Mouse (Mus musculus): ENCODE measurements around the gene B3gnt2. TPM values are rescaled to one million over a fixed set of nuclear protein-coding genes. Genes with fewer than 3 reads are reported as not detected.
A peak's percentile ranks its signal among the peaks of the same experiment; 100 is the strongest.

B3gnt2 gene
- total and polyA plus RNA-seq, 3 experiments: 36.8 to 66.4 TPM; not detected in 1

DNA sequence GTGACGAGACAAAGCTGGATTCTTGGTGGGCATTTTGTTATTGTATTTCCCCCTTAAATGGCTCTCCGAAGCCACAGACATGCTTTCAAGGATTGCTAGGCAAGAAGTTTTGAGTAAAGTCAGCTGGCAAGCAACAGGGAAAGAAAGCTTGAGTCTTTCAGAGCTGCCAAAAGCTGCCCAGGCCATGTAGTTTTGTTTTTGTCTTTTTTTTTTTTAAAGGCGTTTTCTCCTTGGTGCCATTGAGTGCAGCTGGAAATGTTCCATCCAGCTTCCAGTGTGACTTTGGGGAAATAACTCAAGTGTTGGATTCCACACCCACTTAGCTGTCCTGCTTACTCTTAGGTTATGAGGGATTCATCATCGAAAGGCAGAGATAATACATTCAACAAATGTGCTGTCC is 554 bp upstream of the B3gnt2 start:
- DNase-seq (ENCODE audit: low read depth, low spot score): no peak
- peaks cover 0 to 18% of the 10 kb centered on the region in 2 experiments; a peak in 2 of 4 replicates for H3K36me3 ChIP-seq (ENCODE audit: control insufficient read depth in 1 of 2, insufficient read depth in 2 of 2, low read length in 2 of 2)
- no peaks in the 10 kb centered on the region for H3K27me3 ChIP-seq (ENCODE audit: control insufficient read depth in 1 of 2, insufficient read depth in 2 of 2, low read length in 2 of 2)
- no peak overlapping the region; a peak in 1 of 4 replicates for H3K4me3 ChIP-seq (ENCODE audit: control insufficient read depth in 1 of 2, insufficient read depth in 1 of 2, low read depth in 2 of 2, low read length in 2 of 2)
- peaks cover 31% of the 10 kb centered on the region for H3K79me2 ChIP-seq (ENCODE audit: control insufficient read depth, insufficient read depth, low read length, poor library complexity)
- H3K4me1 ChIP-seq (ENCODE audit: control insufficient read depth in 1 of 2, insufficient read depth in 2 of 2, low read length in 2 of 2): peaks cover 13 to 18% of the 10 kb centered on the region in 2 experiments
- no peak overlapping the region for H3K27ac ChIP-seq (ENCODE audit: control insufficient read depth, low read depth, low read length)
- TF ChIP-seq POLR2AphosphoS5 (IDR thresholded peaks at IDR 0.05; ENCODE audit: borderline replicate concordance, low read depth, low read length) (no peak), MEF2A (IDR thresholded peaks at IDR 0.05; ENCODE audit: extremely low read depth, insufficient replicate concordance, low read depth, low read length, poor library complexity, severe bottlenecking) (no peak), E2F4 (IDR thresholded peaks at IDR 0.05; ENCODE audit: borderline replicate concordance, low read depth, low read length) (no peak), RAD21 (IDR thresholded peaks at IDR 0.05; ENCODE audit: low read depth, low read length) (no peak)
- no peaks in the 10 kb centered on the region for H3K9me3 ChIP-seq (replicated peaks; ENCODE audit: insufficient read depth, low read length)
- H3K9ac ChIP-seq (ENCODE audit: control insufficient read depth, low read depth, low read length, poor library complexity, severe bottlenecking): no peak overlapping the region

DNA sequence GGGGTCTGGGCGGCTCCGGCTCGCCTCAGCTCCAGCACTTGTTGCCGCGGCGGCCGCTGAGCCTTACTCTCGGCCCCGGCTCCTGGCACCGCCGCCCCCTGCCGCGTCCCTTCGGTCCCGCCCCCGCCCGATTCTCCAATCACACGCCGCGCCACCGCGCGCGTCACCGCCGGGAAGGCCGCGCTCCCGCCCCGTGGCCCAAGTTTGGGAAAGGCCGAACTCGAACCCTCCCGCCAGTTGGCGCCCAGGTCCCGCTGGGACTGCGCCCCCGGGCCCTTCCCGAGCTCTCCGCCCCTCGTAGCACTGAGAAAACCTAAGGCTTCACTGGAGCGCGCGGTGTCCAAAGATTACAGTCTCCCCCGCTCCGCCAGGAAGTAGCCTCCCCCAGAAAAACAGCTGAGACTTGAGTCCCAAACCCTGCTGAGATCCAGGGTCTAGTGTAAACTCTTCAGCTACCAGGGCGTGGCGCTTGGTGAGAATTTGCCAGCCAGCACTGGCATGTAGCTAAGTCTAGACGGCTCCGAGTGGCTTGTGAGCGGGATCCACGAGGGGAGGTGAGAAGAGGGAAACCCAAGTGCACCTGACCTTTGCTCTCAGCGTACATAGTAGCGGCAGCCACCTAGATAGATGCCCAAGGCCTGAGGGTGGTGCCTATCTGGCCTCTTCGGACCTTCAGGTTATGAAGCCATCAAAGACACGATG is 977 bp downstream of the B3gnt2 start:
- Histone ChIP-seq H3K79me2 (ENCODE audit: control insufficient read depth, insufficient read depth, low read length, poor library complexity) (peaks cover 42% of the 10 kb centered on the region), H3K36me3 (ENCODE audit: control insufficient read depth in 1 of 2, insufficient read depth in 2 of 2, low read length in 2 of 2) (peaks cover 0 to 23% of the 10 kb centered on the region in 2 experiments; a peak in 2 of 4 replicates), H3K4me1 (ENCODE audit: control insufficient read depth in 1 of 2, insufficient read depth in 2 of 2, low read length in 2 of 2) (peaks cover 14 to 23% of the 10 kb centered on the region in 2 experiments), H3K9ac (ENCODE audit: control insufficient read depth, low read depth, low read length, poor library complexity, severe bottlenecking) (peak overlapping the region; percentile 89), H3K27ac (ENCODE audit: control insufficient read depth, low read depth, low read length) (peak overlapping the region; percentile 80), H3K9me3 (replicated peaks; ENCODE audit: insufficient read depth, low read length) (no peaks in the 10 kb centered on the region), H3K27me3 (ENCODE audit: control insufficient read depth in 1 of 2, insufficient read depth in 2 of 2, low read length in 2 of 2) (no peaks in the 10 kb centered on the region), H3K4me3 (ENCODE audit: control insufficient read depth in 1 of 2, insufficient read depth in 1 of 2, low read depth in 2 of 2, low read length in 2 of 2) (peak overlapping the region; percentile 70 to 98)
- peak; percentile 94 for DNase-seq (ENCODE audit: low read depth, low spot score)
- TF ChIP-seq MAX (IDR thresholded peaks at IDR 0.05; ENCODE audit: low read length) (0 out of 2 replicates have a peak, but pooled peaks have one; percentile 67), KAT2A (conservative IDR thresholded peaks at IDR 0.05; ENCODE audit: low read depth, low read length) (no peak; the same call in 1 of the 2 replicates), POLR2AphosphoS5 (IDR thresholded peaks at IDR 0.05; ENCODE audit: borderline replicate concordance, low read depth, low read length) (no peak), TBP (IDR thresholded peaks at IDR 0.05; ENCODE audit: low read depth, low read length) (peak; percentile 58; the same call in 1 of the 2 replicates), TAL1 (IDR thresholded peaks at IDR 0.05; ENCODE audit: low read length) (no peak), NELFE (IDR thresholded peaks at IDR 0.05; ENCODE audit: low read depth, low read length) (peak; percentile 85), CTCF (IDR thresholded peaks at IDR 0.05 in 2 of 3, conservative IDR thresholded peaks at IDR 0.05 in 1 of 3; ENCODE audit: control insufficient read depth in 1 of 3, insufficient read depth in 1 of 3, low read depth in 2 of 3, low read length in 3 of 3, poor library complexity in 1 of 3, severe bottlenecking in 1 of 3) (no peak; a peak in 1 of 6 replicates), USF1 (IDR thresholded peaks at IDR 0.05; ENCODE audit: low read depth, low read length) (peak; percentile 11; the same call in 1 of the 2 replicates), MXI1 (IDR thresholded peaks at IDR 0.05; ENCODE audit: low read depth, low read length) (peak; percentile 82; the same call in 1 of the 2 replicates), ETS1 (IDR thresholded peaks at IDR 0.05; ENCODE audit: low read depth, low read length) (peak; percentile 85), MYC (IDR thresholded peaks at IDR 0.05; ENCODE audit: low read depth, low read length) (peak; percentile 83), ZKSCAN1 (IDR thresholded peaks at IDR 0.05; ENCODE audit: low read depth, low read length) (no peak), MAZ (IDR thresholded peaks at IDR 0.05; ENCODE audit: low read depth, low read length) (no peak; the same call in 1 of the 2 replicates), POLR2AphosphoS2 (IDR thresholded peaks at IDR 0.05; ENCODE audit: low read length) (peak; percentile 89), CHD1 (IDR thresholded peaks at IDR 0.05; ENCODE audit: low read depth, low read length) (no peak; the same call in 1 of the 2 replicates), BHLHE40 (IDR thresholded peaks at IDR 0.05; ENCODE audit: borderline replicate concordance, low read depth, low read length) (no peak), SMC3 (IDR thresholded peaks at IDR 0.05; ENCODE audit: low read depth, low read length) (peak; percentile 36), ZNF384 (IDR thresholded peaks at IDR 0.05; ENCODE audit: low read depth, low read length) (no peak), TCF12 (IDR thresholded peaks at IDR 0.05; ENCODE audit: low read depth, low read length) (peak; percentile 67; the same call in 1 of the 2 replicates), GABPA (IDR thresholded peaks at IDR 0.05; ENCODE audit: low read depth, low read length) (0 out of 2 replicates have a peak, but pooled peaks have one; percentile 2), POLR2A (IDR thresholded peaks at IDR 0.05; ENCODE audit: control insufficient read depth in 1 of 2, insufficient read depth in 1 of 2, low read depth in 1 of 2, low read length in 2 of 2, poor library complexity in 1 of 2) (peak; percentile 81 to 89; a peak in 3 of 4 replicates), UBTF (IDR thresholded peaks at IDR 0.05; ENCODE audit: borderline replicate concordance, insufficient read depth, low read depth, low read length) (no peak), USF2 (IDR thresholded peaks at IDR 0.05; ENCODE audit: borderline replicate concordance in 1 of 2, insufficient read depth in 1 of 2, low read depth in 1 of 2, low read length in 2 of 2) (no peak), RAD21 (IDR thresholded peaks at IDR 0.05; ENCODE audit: low read depth, low read length) (peak; percentile 26), SIN3A (IDR thresholded peaks at IDR 0.05; ENCODE audit: low read length) (peak; percentile 95), MEF2A (IDR thresholded peaks at IDR 0.05; ENCODE audit: extremely low read depth, insufficient replicate concordance, low read depth, low read length, poor library complexity, severe bottlenecking) (no peak; the same call in 1 of the 2 replicates), ELF1 (IDR thresholded peaks at IDR 0.05; ENCODE audit: low read depth, low read length) (peak; percentile 54; the same call in 1 of the 2 replicates)
